Mouse (Mus musculus): ENCODE measurements around the gene Gbp7.
"Not testable (repeated sequence)": the region's sequence is repeated elsewhere in the genome, so short reads cannot be mapped to it uniquely, and the experiment has no call there.

Gene Gbp7

DNA sequence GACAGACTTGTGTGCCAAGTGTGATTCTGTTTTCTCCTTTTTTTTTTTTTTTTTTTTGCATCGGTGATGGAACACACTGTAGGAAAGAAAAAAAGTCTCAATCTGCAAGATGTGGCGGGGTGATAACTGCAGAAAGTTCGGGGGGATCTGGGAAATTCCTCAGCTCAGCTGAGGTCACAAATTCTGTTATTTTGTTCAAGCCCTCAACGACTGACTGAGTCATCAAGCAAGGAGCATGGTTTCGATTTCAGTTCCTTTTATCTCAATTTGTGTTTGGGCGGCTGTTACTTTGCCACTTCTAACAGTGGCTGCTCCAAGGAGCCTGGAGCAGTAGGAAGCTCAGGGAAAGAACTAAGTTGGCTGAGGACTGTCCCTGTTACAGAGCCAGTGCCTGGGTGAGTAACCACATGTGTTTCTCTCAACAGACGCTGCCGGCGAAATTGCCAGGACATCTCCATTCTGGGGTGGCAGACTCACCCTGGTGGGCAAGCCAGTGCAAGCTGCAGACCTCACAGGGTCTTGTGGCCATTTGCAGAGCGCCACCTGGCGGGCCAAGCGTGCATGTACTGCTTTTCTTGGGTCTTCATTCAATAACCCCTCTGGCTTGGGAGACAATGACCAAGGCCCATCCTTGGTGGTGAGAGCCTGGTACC lies 30.3 kb downstream of the Gbp7 start:
- in situ Hi-C loops (cut with MboI, MseI) = loop anchor here (5.0 kb wide), 1 partner anchor 63 kb away; no protein-coding TSS in a partner anchor

DNA sequence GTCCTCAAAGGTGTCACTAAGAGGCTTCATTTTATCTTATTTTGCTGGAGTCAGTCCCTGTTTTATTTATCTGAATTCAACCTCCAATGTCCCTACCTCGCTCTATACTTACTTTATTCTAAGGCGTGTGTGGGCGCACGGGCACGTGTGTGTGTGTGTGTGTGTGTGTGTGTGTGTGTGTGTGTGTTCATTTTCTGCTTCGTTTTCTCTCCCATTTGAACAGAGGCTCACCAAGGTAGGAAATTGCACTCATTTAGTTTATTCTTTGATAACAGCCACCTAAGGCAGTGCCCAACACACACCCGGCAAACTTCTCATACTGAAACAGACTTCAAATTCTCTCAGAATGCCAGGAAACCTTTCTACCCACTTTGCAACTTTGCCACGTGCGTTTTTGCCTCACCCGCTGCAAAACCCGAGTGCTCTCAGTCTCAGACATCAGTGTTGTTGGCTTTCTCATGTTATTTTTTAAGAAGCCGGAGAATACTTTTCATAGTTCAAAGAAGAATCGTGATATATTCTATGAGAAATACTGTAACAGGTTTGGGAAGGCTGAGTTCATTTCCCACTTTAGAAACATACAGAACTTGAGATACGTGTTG lies 31.0 kb downstream of the Gbp7 start:
- in situ Hi-C loops (cut with MboI, MseI) = loop anchor here (5.0 kb wide), 1 partner anchor 64 kb away; no protein-coding TSS in a partner anchor

DNA sequence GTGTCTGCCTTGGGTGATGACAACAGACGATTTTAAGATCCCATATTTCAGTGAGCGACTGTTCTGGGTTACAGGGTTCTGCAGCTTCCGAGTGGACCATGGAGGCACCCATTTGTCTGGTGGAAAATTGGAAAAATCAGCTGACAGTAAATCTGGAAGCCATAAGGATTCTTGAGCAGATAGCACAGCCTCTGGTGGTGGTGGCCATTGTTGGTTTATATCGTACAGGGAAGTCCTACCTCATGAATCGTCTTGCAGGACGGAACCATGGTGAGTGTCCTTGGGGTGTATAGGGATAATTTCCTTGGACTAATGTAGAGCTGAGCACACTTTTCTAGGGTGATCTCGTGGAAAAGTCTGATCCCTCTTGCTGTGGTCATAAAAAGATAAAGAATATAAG lies 31.5 kb downstream of the Gbp7 start:
- in situ Hi-C loops (cut with MboI, MseI) = loop anchor here (5.0 kb wide), 1 partner anchor 64 kb away; no protein-coding TSS in a partner anchor

DNA sequence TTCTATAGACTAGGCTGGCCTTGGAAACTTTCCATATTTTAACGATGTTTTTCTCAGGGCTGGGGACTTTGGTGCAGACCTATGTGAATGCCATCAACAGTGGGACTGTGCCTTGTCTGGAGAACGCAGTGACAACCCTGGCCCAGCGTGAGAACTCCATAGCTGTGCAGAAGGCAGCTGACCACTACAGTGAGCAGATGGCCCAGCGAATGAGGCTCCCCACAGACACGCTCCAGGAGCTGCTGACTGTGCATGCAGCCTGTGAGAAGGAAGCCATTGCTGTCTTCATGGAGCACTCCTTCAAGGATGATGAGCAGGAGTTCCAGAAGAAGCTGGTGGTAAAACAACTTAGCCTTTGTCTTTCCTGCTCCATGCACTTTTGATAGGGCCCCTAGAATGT lies 37.3 kb downstream of the Gbp7 start:
- in situ Hi-C loops (cut with MboI, MseI) = not testable (repeated sequence)

DNA sequence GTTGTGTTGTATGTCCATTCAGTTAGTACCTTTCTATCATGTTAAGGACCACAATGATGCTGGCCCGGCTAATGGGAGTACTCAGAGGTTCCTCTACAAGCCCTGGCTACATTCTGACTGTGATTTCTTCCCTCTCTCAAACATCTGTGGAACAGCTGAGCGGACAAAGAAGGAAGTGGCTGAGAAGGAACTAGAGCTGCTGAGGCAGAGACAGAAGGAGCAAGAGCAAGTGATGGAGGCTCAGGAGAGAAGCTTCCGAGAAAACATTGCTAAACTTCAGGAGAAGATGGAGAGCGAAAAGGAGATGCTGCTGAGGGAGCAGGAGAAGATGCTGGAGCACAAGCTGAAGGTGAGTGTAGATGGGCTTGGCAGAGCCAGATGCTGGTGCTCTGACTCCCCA lies 40.6 kb downstream of the Gbp7 start:
- in situ Hi-C loops (cut with MboI, MseI) = no loop called here

DNA sequence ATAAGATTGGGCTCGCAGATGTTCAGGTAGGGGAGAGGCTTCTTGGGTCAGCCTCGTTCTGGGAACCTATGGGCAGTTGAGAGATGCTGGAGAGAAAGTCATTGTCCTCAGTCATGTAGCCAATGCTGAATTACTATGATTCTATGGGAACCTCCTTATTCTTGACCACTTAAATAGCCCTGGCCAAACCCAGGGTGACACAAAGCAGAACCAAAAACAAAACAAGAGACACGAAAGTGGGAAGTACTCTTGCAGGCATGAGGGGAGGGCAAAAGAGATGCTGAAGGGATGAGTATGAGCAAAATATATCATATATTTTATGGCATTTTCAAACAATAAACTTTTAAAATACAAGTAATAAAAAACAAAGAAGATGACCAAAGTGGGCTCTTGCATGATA lies 47.0 kb downstream of the Gbp7 start:
- in situ Hi-C loops (cut with MboI, MseI) = no loop called here

DNA sequence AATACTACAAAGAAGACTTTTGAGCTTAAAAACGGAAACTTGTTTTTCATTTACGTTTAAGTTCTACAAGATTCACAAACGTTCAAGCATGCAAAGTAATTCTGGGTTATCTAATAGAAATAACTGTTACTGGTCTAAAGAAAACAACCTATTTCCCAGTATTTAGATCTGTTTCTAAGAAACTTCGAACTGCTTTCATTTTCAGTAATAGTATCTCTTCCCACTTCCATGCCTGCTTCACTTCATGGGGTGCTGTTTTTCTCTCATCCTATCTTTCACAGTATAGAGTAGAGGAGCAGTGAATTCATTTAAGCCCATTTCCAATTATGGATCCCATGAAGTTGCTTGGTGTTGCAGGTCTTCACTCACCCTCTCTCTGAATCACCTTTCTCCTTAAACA lies 48.2 kb downstream of the Gbp7 start:
- in situ Hi-C loops (cut with MboI, MseI) = no loop called here

DNA sequence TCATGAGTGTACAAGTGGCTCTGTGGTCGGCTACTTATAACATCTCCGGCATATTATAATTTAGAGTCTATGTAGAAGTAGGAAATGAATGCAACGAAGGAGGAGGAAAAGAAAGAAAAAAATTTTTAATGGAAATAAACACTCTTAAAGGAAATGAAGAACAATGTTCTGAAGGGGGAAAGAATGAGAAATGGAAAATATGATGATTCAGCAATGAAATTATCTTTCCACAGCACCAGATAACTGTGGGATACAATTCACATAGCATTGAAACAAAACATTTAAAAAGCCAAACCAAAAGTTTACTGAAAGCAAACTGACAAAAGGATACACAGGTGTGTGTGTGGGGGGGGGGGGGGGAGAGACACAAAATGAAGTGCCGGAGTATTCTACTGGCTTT lies 52.9 kb downstream of the Gbp7 start:
- in situ Hi-C loops (cut with MboI, MseI) = no loop called here

DNA sequence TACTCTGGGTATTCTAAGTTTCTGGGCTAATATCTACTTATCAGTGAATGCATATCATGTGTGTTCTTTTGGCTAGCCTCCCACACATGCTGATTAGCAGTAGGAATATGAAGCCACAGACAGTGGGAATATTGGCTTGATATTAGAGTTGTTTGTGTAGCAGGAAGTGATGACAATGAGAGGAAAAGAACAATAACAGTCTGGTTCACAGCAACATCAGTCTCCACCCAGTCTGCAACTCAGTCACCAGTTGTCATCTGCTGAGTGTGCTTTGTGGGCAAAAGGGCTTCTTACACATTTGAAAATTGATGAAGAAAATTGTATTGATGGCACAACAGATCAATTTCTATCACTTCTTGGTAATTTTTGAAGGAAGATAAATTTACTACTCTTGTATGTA lies 57.2 kb downstream of the Gbp7 start:
- in situ Hi-C loops (cut with MboI, MseI) = loop anchor here (5.0 kb wide), 1 partner anchor 715 kb away; no protein-coding TSS in a partner anchor

DNA sequence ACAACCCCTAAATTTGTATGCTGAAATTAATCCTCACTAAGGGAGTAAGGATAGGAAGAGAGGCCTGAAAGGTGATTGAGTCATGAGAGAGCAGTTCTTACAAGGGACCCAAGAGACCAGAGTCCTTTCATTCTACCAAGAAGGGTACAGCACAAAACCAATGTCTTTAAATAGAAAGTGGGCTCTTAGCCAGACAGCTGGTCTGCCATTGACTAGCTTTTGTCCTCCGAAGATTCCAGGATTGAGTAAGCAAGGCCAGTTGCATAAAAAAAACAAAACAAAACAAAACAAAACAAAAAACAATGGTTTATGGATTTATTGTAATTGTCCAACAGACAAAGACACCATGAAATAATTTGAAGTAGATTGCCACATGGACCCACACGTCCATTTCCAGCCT lies 58.7 kb downstream of the Gbp7 start:
- in situ Hi-C loops (cut with MboI, MseI) = loop anchor here (5.0 kb wide), 1 partner anchor 717 kb away; no protein-coding TSS in a partner anchor

DNA sequence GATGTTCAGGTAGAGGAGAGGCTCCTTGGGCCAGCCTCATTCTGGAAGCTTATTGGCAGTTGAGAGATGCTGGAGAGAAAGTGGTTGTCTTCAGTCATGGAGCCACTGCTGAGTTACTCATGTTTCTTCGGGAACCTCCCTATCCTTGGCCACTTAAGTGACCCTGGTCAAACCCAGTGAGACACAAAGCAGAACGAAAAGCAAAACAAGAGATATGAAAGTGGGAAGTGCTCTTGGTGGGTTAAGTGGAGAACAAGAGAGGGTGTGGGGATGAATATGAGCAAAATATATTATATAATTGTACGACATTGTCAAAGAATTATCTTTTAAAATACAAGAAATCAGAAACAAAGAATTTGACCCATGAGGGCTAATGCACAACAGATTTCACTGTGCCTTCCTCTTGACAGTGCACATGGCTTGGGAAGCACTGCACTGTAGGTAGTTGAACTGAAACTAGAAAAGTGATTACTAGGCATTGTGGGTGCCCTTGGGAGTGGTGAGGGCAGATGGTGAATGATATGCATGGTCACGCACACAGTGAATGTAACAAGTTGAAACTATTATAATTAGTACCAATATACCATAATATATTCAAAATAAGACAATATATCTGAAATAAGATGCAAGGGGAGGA lies 60.4 kb downstream of the Gbp7 start:
- in situ Hi-C loops (cut with MboI, MseI) = no loop called here

DNA sequence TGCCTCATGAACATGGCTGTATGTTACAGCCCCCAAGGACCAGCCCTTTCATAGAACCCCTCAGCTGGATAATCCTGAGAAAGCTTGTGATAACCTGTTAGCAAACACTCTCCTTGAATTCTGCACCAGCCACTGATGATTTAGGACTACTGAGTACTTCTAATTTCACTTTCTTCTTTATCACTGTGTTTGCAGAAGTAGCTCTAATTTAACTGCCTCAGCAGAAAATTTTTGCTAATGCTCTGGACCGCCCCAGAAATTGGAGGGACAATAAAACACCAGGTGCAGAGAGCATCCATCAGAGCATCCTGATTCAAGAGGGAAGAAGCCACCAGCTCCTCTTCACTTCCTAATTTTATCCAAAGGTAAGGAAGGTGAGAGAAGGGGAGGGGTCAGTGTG lies 64.4 kb downstream of the Gbp7 start, which contains the start of gene Gbp2b:
Gbp2b (plus strand) TSS at position 301 of the 400 bp plus-strand sequence.
- in situ Hi-C loops (cut with MboI, MseI) = no loop called here

DNA sequence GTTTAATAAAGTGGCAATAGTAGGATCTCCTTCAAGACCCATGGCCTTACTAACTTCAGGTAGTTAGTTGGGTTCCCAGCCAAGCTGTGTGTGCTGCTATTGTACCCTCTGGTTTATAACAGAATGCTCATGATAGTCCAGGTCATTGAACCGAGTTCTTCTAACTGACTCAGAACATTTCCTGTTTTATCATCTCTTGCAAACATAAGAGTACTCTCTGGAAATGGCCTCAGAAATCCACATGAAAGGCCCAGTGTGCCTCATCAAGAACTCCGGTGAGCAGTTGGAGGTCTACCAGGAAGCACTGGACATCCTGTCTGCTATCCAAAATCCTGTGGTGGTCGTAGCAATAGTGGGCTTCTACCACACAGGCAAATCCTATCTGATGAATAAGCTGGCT lies 67.8 kb downstream of the Gbp7 start:
- in situ Hi-C loops (cut with MboI, MseI) = no loop called here
